Mouse (Mus musculus) B cell, adult 62 days (primary cell): Measurements from ENCODE around the gene Mup7. TPM values are rescaled to one million over a fixed set of nuclear protein-coding genes. Genes with fewer than 3 reads are reported as not detected.

Experiments used
- total RNA-seq: library from RNA; stranded (reverse); gene quantifications from 4 replicates; pipeline ENCODE4 v1.2.4, GENCODE M21; 2023

The Mup7 gene
- not detected in 4 replicates for total RNA-seq

DNA sequence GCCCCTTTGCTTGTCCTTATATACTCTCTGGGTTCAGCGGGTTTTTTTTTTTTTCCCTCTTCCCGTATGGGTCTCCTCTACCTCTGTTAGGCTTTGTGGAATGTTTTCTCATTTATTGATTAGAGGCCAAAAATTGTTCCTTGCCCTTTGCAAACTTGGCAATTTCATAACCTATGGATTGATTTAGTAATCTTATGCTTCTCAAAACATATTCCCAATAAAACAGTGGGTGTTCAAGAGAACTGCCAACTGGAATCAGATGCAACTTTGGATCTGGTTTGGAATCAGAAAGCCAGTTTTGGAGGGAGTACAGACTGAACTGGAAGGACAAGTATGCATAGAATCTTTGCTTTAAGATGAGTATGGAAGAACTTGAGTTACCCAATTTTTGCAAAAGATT lies at the start of gene Mup7:
Gene Mup7, minus strand, starts transcription at position 101 of the 400 bp plus-strand sequence.

Other genes starting within 250 kb of the Mup7 start
- not detected in 4 replicates for gene Slc46a2, start 155.4 kb downstream of the Mup7 start, total RNA-seq
- not detected in 4 replicates for gene Mup4, start 109.8 kb downstream of the Mup7 start, total RNA-seq
- gene Mup6, start 106.2 kb downstream of the Mup7 start, total RNA-seq, result not detected in 4 replicates
- not detected in 4 replicates for gene Mup2, start 83.8 kb upstream of the Mup7 start, total RNA-seq
- gene Mup8, start 152.1 kb upstream of the Mup7 start, total RNA-seq, result not detected in 4 replicates